In the genomic region with DNA sequence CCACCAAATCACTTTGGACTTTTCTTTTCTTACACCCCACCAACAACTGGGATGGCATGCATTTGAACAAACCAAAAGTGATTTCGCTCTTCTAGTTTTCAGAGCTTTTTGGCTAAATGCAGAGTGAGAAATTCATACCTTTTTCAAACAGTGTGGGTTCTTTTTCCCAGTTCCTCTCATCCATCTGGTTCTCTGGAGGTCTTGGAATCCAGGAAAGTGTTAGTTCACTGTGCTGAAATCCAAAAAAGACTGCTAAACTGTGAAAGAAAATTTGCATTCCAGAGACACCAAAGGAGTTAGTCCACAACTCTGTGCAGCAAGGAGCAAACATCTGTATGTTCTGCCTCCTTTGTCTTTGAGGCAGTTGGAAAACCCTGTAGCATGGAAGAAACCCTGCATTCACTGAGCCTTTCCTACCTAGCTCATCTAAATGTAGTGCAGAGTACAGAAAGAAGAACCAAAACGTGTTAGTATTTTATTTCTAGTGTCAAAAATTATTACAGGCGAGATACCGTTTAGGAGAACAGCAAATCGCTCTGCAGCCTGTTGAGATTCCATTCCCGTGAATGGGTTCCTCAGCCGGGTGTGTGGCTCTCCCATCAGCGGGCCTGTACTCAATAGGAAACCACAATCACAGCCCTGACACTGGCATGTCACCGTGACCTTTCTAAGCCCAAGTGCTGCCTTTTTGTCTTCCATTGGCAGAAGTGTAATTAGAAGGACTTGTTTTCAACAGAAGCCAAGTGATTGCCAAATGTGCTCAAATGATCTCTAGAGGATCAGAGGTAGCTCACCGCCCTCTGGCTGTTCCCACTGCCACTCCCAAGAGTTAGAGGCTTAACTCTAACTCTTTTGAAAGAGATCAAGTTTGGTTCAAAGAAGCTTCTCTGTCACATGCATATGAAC, we compare ENCODE assay signal across 10 mouse cellular contexts.
DNase-seq lines count a peak whose midpoint lies in the region; ATAC-seq lines count a peak whose summit lies in the region.
"Had no signal": no experiment of that assay in that cellular context is flagged by ENCODE, and none has a peak within 500 bp of the region (broad histone marks: within the 10 kb centered on the region; RNA-seq: fewer than 3 reads in every experiment).

No protein-coding gene starts in this region.

- no peaks in the 10 kb centered on the region for H3K27me3 ChIP-seq in heart, embryonic 15.5 days
- H3K27me3 ChIP-seq: liver, embryonic 13.5 days had no signal

- no peak for ATAC-seq in heart, embryonic 15.5 days (replicated peaks; ENCODE audit: insufficient number of reproducible peaks, insufficient read depth, low FRiP score, low read depth)

- WGBS in heart, embryonic 15.5 days, result 60% methylated on average over 10 of the region's 10 CpGs

- peaks cover 3% of the 10 kb centered on the region; the same call in 1 of the 2 replicates for H3K9me3 ChIP-seq in heart, embryonic 15.5 days (replicated peaks)
- H3K9me3 ChIP-seq: liver, embryonic 13.5 days had no signal

- no peak overlapping the region for H3K4me3 ChIP-seq in heart, embryonic 15.5 days
- H3K4me3 ChIP-seq: liver, embryonic 13.5 days had no signal

- no peaks in the 10 kb centered on the region for H3K36me3 ChIP-seq in heart, embryonic 15.5 days

- peak overlapping the region; percentile 2; the same call in 1 of the 2 replicates for H3K27ac ChIP-seq in heart, embryonic 15.5 days
- H3K27ac ChIP-seq: liver, embryonic 13.5 days had no signal

- H3K9ac ChIP-seq in heart, embryonic 15.5 days, result no peak overlapping the region
- H3K9ac ChIP-seq: liver, embryonic 13.5 days had no signal

- H3K4me1 ChIP-seq in heart, embryonic 15.5 days (replicated peaks), result peaks cover 21% of the 10 kb centered on the region
- H3K4me1 ChIP-seq: liver, embryonic 13.5 days had no signal

- no peak overlapping the region for H3K4me2 ChIP-seq in heart, embryonic 15.5 days
- H3K4me2 ChIP-seq: liver, embryonic 13.5 days had no signal

- DNase-seq in adrenal gland, adult 8-10 months, result peak; percentile 55
- no peak for DNase-seq in adrenal gland, postnatal 25 days
- no peak for DNase-seq in heart, adult 8-10 months (ENCODE audit: low spot score)
- DNase-seq in adrenal gland, postnatal 14 days, result peak; percentile 54
- DNase-seq in lung, postnatal 14 days, result peak; percentile 7
- DNase-seq in B cell, adult 2 months, result no peak
- DNase-seq in embryo, embryonic 10.5 days (ENCODE audit: low spot score), result no peak
- DNase-seq: cerebellum, adult 2 months; liver, embryonic 13.5 days had no signal

Comparison
In these comparisons a context has a peak if more than half of its experiments do, and no peak if none do; other contexts are left out.
1. DNase-seq: peak in adrenal gland, adult 8-10 months (single experiment), adrenal gland, postnatal 14 days (single experiment) and lung, postnatal 14 days (single experiment); none in adrenal gland, postnatal 25 days (single experiment), heart, adult 8-10 months (single experiment), B cell, adult 2 months (0 of 2) and embryo, embryonic 10.5 days (single experiment).